Mouse (Mus musculus) kidney, adult 2 months (tissue): ENCODE data around the gene Ddah2.

Experiments
- CTCF ChIP-seq: fragments of 200-500 bp; conservative IDR thresholded peaks from 2 replicates; pipeline ENCODE4 v1.5.1; 2011; ENCODE audit warnings: low read depth, mild to moderate bottlenecking, control low read depth, low read length, moderate library complexity, mixed read lengths; ENCODE audit not compliant: insufficient read depth, insufficient read length
- POLR2A ChIP-seq: fragments of 200-500 bp; IDR thresholded peaks from one replicate; pipeline ENCODE4 v1.6.1; 2011; ENCODE audit warnings: low read depth, low read length, control low read depth

- TF ChIP-seq CTCF (no peak), POLR2A (no peak)
Observed at GRCm38 (mm10) chr17:35079778-35080177, 20.9 kb downstream of the Ddah2 start.
